Mouse (Mus musculus): ENCODE data around the gene Rab17.

The Rab17 gene

DNA sequence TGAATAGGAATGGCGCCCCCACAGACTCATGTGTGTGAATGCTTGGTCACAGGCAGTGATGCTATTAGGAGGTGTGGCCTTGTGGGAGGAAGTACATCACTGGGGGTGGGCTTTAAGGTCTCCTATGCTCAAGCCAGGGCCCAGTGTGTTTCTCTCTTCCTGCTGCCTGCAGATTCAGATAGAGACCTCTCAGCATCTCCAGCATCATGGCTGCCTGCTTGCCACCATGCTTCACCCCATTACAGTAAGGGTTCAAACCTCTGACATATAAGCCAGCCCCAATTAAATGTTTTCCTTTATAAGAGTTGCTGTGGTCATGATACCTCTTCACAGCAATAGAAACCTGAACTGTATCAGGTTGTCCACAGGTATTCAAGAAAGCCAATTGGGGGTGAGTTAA, 26.5 kb upstream of the Rab17 start:
- DNase-seq (ENCODE audit: low read depth, low spot score) = no peak

GRCm38 (mm10) chr1:90981346-90981745, 11.9 kb upstream of the Rab17 start:
- DNase-seq (ENCODE audit: low read depth, low spot score) = no peak

- no peak for DNase-seq (ENCODE audit: low read depth, low spot score)
These were observed 11.3 kb upstream of the Rab17 start for GRCm38 (mm10) chr1:90980638-90981330.

- no peak for DNase-seq (ENCODE audit: low read depth, low spot score)
These were observed 6.5 kb upstream of the Rab17 start for GRCm38 (mm10) chr1:90975960-90976359.

- DNase-seq (ENCODE audit: low read depth, low spot score) = no peak
These were observed 5.6 kb upstream of the Rab17 start for GRCm38 (mm10) chr1:90974906-90975649.

DNA sequence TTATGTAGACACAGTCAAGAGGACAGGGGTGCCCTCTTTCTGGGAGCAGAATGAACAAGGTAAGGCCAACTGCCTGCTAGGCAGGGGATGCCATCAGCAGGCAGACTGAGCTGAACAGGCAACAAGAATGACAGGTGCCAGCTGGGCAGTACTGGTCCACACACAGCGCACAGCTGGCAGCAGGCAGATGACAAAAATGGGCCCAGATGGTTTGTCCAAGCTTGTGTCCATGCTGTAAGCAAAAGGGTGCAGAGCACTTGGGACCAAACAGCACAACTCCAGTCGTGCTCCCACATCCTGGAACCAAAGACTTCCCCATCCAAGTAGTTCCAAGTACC, 4.1 kb upstream of the Rab17 start:
- no peak for DNase-seq (ENCODE audit: low read depth, low spot score)

DNA sequence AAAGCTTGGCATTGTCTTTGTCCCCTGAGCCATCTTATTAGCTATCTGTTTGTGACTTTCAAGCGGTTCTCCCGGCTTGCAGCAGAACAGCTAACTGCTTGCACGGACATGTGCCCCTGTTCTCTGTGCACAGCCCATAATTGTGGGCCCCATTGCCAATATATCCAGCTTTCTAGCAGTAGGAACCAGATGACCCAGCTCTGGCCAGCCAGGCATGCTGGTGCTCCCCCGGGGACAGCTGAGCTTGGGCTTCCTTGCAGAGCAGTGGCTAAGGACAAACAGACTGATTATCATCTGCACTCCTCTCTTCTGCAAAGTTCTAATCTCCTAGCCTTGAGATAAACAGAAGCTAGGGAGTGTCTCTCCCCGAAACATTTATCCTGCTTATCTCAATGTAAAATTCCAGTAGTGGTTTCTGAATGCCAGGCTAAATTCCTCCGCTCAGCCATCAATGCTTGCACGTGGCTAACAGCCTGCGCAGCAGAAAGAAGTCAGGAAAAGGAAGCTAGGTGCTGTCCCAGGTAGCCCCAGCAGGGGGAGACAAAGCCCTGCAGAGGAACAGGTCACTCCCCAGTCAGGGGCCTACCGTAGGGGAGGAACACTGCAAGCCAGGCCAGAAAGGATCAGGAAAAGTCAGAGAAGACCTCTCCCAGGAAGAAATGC, 3.6 kb upstream of the Rab17 start:
- no peak for DNase-seq (ENCODE audit: low read depth, low spot score)

DNA sequence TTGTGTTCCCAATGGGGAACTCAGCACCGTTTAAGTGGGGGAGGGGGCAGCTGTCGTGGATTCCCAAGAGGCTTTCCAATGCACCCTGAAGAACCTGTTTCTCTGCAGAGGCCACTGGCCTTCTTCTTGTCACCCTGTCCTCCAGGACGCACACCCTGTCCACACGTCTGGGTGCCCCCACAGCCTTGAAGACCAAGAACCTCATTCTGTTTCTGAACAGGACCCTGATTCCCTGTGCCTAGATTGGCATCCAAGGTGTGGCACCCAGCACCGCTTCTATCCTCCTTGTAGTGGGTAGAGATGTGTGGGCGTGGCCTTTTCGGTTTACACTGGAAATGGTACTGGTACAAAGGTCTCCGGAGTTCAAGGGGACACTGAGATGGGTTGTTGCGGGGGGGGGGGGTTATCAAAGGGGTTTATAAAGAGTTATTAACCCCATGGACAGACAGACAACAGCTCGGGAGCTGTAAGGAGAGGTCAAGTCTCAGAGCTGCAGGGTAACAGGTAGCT, 475 bp upstream of the Rab17 start:
- DNase-seq (ENCODE audit: low read depth, low spot score) = no peak

DNA sequence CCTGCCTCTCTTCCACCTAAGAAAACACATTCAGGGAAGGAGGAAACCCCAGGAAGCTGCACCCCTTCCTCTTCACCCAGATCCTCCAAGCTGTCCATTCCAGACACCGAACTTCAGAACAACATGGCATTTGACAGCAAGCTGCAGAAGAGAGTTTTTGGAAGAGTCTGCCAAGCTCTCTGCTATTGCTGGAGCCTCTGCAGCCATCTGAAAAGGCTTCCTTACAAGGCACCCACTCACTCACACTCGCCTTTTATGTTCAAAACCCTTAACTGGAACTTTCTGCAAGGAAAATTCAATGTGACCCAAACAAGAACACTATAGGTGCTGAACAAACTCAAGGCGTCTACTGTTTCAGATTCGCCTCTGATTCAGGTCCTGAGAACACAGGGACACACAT, 812 bp downstream of the Rab17 start:
- DNase-seq (ENCODE audit: low read depth, low spot score) = no peak

- DNase-seq (ENCODE audit: low read depth, low spot score) = no peak
These were observed 1.9 kb downstream of the Rab17 start for GRCm38 (mm10) chr1:90967583-90967982.

DNA sequence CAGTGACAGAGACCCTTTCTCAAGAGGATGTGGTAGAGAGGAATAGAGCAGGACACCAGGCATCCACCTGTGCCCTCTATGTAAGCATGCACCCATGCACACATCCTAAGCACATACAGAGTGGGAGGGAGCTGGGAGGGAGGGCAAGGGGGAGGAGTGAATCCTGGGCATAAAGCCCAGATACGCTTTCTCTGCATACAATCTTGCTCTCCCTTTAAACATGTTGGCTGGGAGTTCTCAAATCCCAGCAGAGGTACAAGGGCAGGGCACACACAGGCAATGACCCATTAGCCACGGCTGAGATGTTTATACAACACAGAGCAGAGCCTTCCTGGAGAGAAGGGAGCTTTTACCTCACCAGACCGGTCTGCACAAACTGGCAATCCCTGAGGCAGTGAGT, 6.5 kb downstream of the Rab17 start:
- DNase-seq (ENCODE audit: low read depth, low spot score) = no peak

- no peak for DNase-seq (ENCODE audit: low read depth, low spot score)
These were observed 6.9 kb downstream of the Rab17 start for GRCm38 (mm10) chr1:90962526-90962925.

DNA sequence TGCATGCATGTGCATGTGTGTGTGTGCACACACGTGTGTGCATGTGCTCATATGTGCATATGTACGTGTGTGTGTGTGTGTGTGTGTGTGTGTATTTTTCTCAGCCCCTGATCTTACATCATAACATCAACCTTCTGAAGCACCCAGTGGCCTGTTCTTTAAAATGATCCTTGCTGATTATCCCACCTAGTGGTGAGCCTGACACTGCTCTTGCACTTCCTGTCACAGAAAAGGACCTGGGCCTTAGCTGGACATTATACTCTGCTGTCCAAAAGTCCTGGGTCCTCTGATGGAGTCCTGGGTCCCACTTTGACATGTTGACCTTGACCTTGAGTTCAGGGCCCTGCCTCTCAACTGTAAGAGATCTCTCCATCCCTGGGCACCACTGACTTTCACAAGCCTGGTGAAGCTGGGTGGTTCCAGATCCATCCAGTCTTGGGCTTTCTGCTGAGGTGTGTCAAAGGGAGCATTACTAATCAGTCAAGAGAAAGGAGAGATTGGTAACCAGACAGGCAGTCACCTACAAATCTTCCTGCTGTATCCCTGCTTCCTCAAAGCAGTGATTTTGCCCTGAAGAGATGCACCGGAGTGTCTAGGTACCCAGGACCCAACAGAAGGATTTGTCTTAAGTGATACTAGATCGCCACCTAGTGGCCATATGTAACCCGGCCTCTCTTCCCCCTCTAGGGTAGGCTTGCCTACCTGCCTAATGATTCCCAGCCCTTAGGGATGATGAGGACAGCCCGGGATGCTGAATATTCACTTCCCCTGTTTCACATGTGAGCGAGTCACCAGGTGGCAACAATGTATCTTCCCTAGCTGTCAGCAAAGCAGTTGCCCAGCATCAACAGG, 13.0 kb downstream of the Rab17 start:
- DNase-seq (ENCODE audit: low read depth, low spot score) = no peak

DNA sequence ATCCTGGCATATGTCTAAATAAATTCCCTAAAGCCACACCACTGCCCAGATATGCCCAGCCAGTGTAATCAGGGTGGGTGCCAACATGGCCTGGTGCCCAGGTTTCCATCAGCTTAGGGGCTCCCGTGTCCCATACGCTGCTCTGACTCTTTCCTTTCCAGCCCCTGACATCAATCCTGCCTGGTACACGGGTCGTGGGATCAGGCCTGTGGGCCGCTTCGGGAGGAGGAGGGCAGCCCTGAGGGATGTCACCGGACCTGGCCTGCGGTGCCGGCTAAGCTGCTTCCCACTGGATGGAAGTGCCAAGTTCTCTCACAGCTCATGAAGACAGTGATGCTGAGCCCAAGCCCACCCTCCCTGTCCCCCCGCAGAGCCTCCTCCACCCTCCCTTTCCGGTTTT, 15.8 kb downstream of the Rab17 start:
- no peak for DNase-seq (ENCODE audit: low read depth, low spot score)

- DNase-seq (ENCODE audit: low read depth, low spot score) = no peak
These were observed 16.7 kb downstream of the Rab17 start, which contains the start of gene Prlh for GRCm38 (mm10) chr1:90952808-90953207. Gene Prlh, plus strand, starts transcription at chr1:90953108.

DNA sequence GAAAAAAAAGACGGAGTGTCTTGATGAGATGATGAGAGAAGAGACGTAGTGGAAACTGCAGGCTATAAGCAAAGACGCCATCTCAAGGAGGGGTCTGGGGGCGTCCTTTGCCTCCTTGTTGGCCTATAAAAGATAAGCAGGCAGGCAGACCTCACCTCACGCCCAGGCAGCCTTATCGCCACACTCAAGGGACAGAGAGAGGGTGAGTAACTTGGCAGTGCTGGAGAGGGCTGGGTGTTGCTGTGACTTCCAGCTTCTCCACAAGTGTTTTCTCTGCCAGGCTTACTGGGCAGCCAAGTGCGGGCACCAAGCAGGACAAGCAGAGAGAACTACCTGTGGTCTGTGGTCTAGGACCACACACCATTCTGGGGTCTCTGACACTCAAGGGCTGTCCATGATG, 17.8 kb downstream of the Rab17 start:
- no peak for DNase-seq (ENCODE audit: low read depth, low spot score)

- no peak for DNase-seq (ENCODE audit: low read depth, low spot score)
These were observed 20.2 kb downstream of the Rab17 start for GRCm38 (mm10) chr1:90949309-90949708.

- DNase-seq (ENCODE audit: low read depth, low spot score) = no peak
These were observed 22.2 kb downstream of the Rab17 start for GRCm38 (mm10) chr1:90947252-90947651.

GRCm38 (mm10) chr1:90945171-90945570, 24.3 kb downstream of the Rab17 start:
- no peak for DNase-seq (ENCODE audit: low read depth, low spot score)

- DNase-seq (ENCODE audit: low read depth, low spot score) = no peak
These were observed 29.5 kb downstream of the Rab17 start for GRCm38 (mm10) chr1:90939980-90940379.

DNA sequence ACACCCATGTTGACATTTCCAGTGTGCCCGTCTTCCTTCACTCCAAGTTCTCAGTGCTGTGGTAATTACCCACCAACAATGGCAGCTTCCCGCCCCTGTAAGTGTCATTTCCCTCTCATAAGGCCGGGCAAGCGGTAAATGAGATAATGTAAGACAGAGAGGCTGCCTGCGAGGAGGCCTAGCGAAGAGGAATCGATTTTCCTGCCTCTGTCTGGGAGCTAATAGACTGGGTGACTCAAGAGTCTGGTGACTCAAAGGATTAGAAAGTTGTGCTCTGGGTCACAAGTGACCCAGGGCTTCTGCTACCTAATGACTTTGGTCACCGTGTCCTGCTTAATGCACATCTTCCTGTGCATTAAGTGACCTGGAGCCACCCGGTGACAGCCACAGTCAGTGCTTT, 32.5 kb downstream of the Rab17 start:
- no peak for DNase-seq (ENCODE audit: low read depth, low spot score)

DNA sequence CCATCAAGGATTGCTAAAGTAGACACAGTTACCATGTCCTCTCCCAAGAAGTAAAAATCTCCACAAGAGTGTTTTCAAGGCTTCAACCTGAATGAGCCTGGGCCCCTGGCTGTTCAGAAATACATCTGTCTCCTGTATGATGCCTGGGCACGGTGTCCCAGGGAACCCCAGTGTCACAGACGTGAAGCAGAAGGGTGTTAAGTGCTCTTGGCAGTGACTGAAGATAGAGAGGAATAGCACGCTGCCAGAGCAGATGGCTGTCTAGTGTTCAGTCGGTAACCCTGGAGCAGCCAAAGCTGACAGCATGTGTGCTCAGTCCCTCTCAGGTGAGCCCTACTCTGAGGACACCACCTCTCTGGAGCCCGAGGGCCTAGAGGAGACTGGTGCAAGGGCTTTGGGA, 36.5 kb downstream of the Rab17 start:
- DNase-seq (ENCODE audit: low read depth, low spot score) = no peak
